Mouse (Mus musculus) ovary, postnatal 10 days (tissue): ENCODE results near the gene Grsf1.

Experiments used
- DNase-seq: peaks from one replicate; pipeline ENCODE4 v3.0.0; 2022; ENCODE audit warnings: low spot score

The Grsf1 gene

GRCm38 (mm10) chr5:88629987-88630386, 46.0 kb downstream of the Grsf1 start:
- no peak for DNase-seq

- no peak for DNase-seq
Measured at GRCm38 (mm10) chr5:88629125-88629524, 46.8 kb downstream of the Grsf1 start.

- no peak for DNase-seq
Measured at GRCm38 (mm10) chr5:88627545-88627944, 48.4 kb downstream of the Grsf1 start.

- DNase-seq, result no peak
Measured at GRCm38 (mm10) chr5:88616988-88617387, 59.0 kb downstream of the Grsf1 start.

- no peak for DNase-seq
Measured at GRCm38 (mm10) chr5:88614129-88614528, 61.8 kb downstream of the Grsf1 start.
